Mouse (Mus musculus) forebrain, embryonic 14.5 days (tissue): ENCODE data around the gene Kmt5b. TPM values are rescaled to one million over a fixed set of nuclear protein-coding genes. Genes with fewer than 3 reads are reported as not detected.

ENCODE experiments used
- ATAC-seq: fragments of 200-750 bp; cut with Nextera tagmentation; 2 replicates; pipeline ENCODE4 v1.8.0; 2017; ENCODE audit warnings: mild to moderate bottlenecking, moderate library complexity
- DNase-seq: peaks from one replicate; pipeline ENCODE4 v3.0.0-alpha.2; 2015; ENCODE audit warnings: low spot score
- H3K27ac ChIP-seq: fragments of 300-500 bp; sonication (generic); 2 replicates; pipeline ENCODE4 v1.5.1; 2014; ENCODE audit warnings: low read depth, mild to moderate bottlenecking, control low read depth, low read length, moderate library complexity
- H3K27me3 ChIP-seq: fragments of 300-500 bp; sonication (generic); replicated peaks from 2 replicates; pipeline ENCODE4 v1.6.1; 2014; ENCODE audit warnings: low read length, control low read depth, mixed read lengths; ENCODE audit not compliant: control insufficient read depth, insufficient read depth
- H3K36me3 ChIP-seq: fragments of 300-500 bp; sonication (generic); 2 replicates; pipeline ENCODE4 v1.6.1; 2014; ENCODE audit warnings: low read length, control low read depth; ENCODE audit not compliant: control insufficient read depth, insufficient read depth
- H3K4me1 ChIP-seq: fragments of 300-500 bp; sonication (generic); 2 replicates; pipeline ENCODE4 v1.6.1; 2014; ENCODE audit warnings: antibody characterized with exemption, low read length, control low read depth; ENCODE audit not compliant: control insufficient read depth, insufficient read depth
- H3K4me2 ChIP-seq: fragments of 300-500 bp; sonication (generic); 2 replicates; pipeline ENCODE4 v1.6.1; 2014; ENCODE audit warnings: mild to moderate bottlenecking, control low read depth, low read length
- H3K4me3 ChIP-seq: fragments of 300-500 bp; sonication (generic); 2 replicates; pipeline ENCODE4 v1.5.1; 2014; ENCODE audit warnings: low read depth, low read length, control low read depth
- H3K9ac ChIP-seq: fragments of 300-500 bp; sonication (generic); 2 replicates; pipeline ENCODE4 v1.6.1; 2014; ENCODE audit warnings: mild to moderate bottlenecking, low read length, control low read depth, moderate library complexity
- H3K9me3 ChIP-seq: fragments of 300-500 bp; sonication (generic); replicated peaks from 2 replicates; pipeline ENCODE4 v1.6.1; 2016; ENCODE audit warnings: low read length, control low read depth, mixed read lengths; ENCODE audit not compliant: control insufficient read depth
- WGBS: fragments of 180-500 bp; shearing (Covaris S2); extraction: QIAGEN DNeasy Blood & Tissue Kit; methylation state at CpG from one replicate; pipeline ENCODE4 v1.1.7; 2014; 5-methylcytosine and 5-hydroxymethylcytosine counted together
- polyA plus RNA-seq: library from polyadenylated mRNA; unstranded; fragments of >200 nt; fragmentation: Nextera tagmentation; extraction: Ambion mirVana; gene quantifications from 2 replicates; pipeline ENCODE4 v1.2.1, GENCODE M21; 2014

The Kmt5b gene
- polyA plus RNA-seq, 1 experiment from 2014 or later, result 32.8 TPM

GRCm38 (mm10) chr19:3844836-3845235, 77.6 kb downstream of the Kmt5b start:
- ATAC-seq (no peak), DNase-seq (no peak)
- no peaks in the 10 kb centered on the region for H3K36me3 ChIP-seq
- no peak overlapping the region for H3K27ac ChIP-seq
- WGBS, result 92% methylated on average over 1 of the region's 1 CpGs
- no peaks in the 10 kb centered on the region for H3K27me3 ChIP-seq
- no peak overlapping the region for H3K4me2 ChIP-seq
- no peak overlapping the region for H3K9ac ChIP-seq
- H3K9me3 ChIP-seq, result no peaks in the 10 kb centered on the region
- H3K4me1 ChIP-seq, result no peaks in the 10 kb centered on the region
- H3K4me3 ChIP-seq, result no peak overlapping the region

GRCm38 (mm10) chr19:3845339-3845738, 78.1 kb downstream of the Kmt5b start:
- ATAC-seq, result no peak
- no peak overlapping the region for H3K9ac ChIP-seq
- no peaks in the 10 kb centered on the region for H3K4me1 ChIP-seq
- H3K27me3 ChIP-seq, result no peaks in the 10 kb centered on the region
- H3K4me3 ChIP-seq, result no peak overlapping the region
- no peak overlapping the region for H3K4me2 ChIP-seq
- no peaks in the 10 kb centered on the region for H3K9me3 ChIP-seq
- H3K36me3 ChIP-seq, result no peaks in the 10 kb centered on the region
- DNase-seq, result no peak
- no peak overlapping the region for H3K27ac ChIP-seq
- WGBS, result 92% methylated on average over 11 of the region's 11 CpGs

- Histone ChIP-seq H3K4me3 (no peak overlapping the region), H3K4me1 (peaks cover 2% of the 10 kb centered on the region; the same call in 1 of the 2 replicates), H3K9me3 (no peaks in the 10 kb centered on the region), H3K4me2 (no peak overlapping the region), H3K36me3 (no peaks in the 10 kb centered on the region), H3K27ac (no peak overlapping the region), H3K9ac (no peak overlapping the region), H3K27me3 (no peaks in the 10 kb centered on the region)
- DNase-seq, result no peak
- WGBS, result 76% methylated on average over 1 of the region's 1 CpGs
- ATAC-seq, result no peak
Measured at GRCm38 (mm10) chr19:3845803-3846406, 78.7 kb downstream of the Kmt5b start.

- 81% methylated on average over 10 of the region's 10 CpGs for WGBS
- Histone ChIP-seq H3K27me3 (no peaks in the 10 kb centered on the region), H3K4me2 (no peak overlapping the region), H3K36me3 (no peaks in the 10 kb centered on the region), H3K4me3 (no peak overlapping the region), H3K9ac (no peak overlapping the region), H3K27ac (no peak overlapping the region), H3K9me3 (no peaks in the 10 kb centered on the region), H3K4me1 (peaks cover 5% of the 10 kb centered on the region; the same call in 1 of the 2 replicates)
- no peak for ATAC-seq
- DNase-seq, result no peak
Measured at GRCm38 (mm10) chr19:3846676-3847604, 79.7 kb downstream of the Kmt5b start.

GRCm38 (mm10) chr19:3847711-3848110, 80.5 kb downstream of the Kmt5b start:
- H3K4me1 ChIP-seq, result peaks cover 5% of the 10 kb centered on the region; the same call in 1 of the 2 replicates
- DNase-seq, result no peak
- no peak for ATAC-seq
- no peak overlapping the region for H3K4me3 ChIP-seq
- H3K27ac ChIP-seq, result no peak overlapping the region
- H3K4me2 ChIP-seq, result no peak overlapping the region
- H3K9ac ChIP-seq, result no peak overlapping the region
- 68% methylated on average over 5 of the region's 5 CpGs for WGBS
- H3K36me3 ChIP-seq, result no peaks in the 10 kb centered on the region
- no peaks in the 10 kb centered on the region for H3K27me3 ChIP-seq
- no peaks in the 10 kb centered on the region for H3K9me3 ChIP-seq

- no peaks in the 10 kb centered on the region for H3K9me3 ChIP-seq
- H3K4me1 ChIP-seq, result peaks cover 5% of the 10 kb centered on the region; the same call in 1 of the 2 replicates
- no peaks in the 10 kb centered on the region for H3K27me3 ChIP-seq
- ATAC-seq (no peak), DNase-seq (no peak)
- H3K4me2 ChIP-seq, result no peak overlapping the region
- no peak overlapping the region for H3K9ac ChIP-seq
- no peak overlapping the region for H3K27ac ChIP-seq
- no peaks in the 10 kb centered on the region for H3K36me3 ChIP-seq
- WGBS, result 81% methylated on average over 7 of the region's 7 CpGs
- no peak overlapping the region for H3K4me3 ChIP-seq
Measured at GRCm38 (mm10) chr19:3848207-3848808, 81.1 kb downstream of the Kmt5b start.

- H3K27me3 ChIP-seq, result no peaks in the 10 kb centered on the region
- H3K27ac ChIP-seq, result no peak overlapping the region
- no peak overlapping the region for H3K4me2 ChIP-seq
- no peaks in the 10 kb centered on the region for H3K36me3 ChIP-seq
- H3K4me1 ChIP-seq, result peaks cover 12% of the 10 kb centered on the region
- ATAC-seq (no peak), DNase-seq (no peak)
- H3K9me3 ChIP-seq, result no peaks in the 10 kb centered on the region
- H3K9ac ChIP-seq, result no peak overlapping the region
- WGBS, result 81% methylated on average over 2 of the region's 2 CpGs
- H3K4me3 ChIP-seq, result no peak overlapping the region
Measured at GRCm38 (mm10) chr19:3849251-3849650, 82.0 kb downstream of the Kmt5b start.

GRCm38 (mm10) chr19:3850076-3850475, 82.9 kb downstream of the Kmt5b start:
- no peak overlapping the region for H3K9ac ChIP-seq
- no peak overlapping the region for H3K27ac ChIP-seq
- no peak for DNase-seq
- H3K36me3 ChIP-seq, result no peaks in the 10 kb centered on the region
- H3K27me3 ChIP-seq, result no peaks in the 10 kb centered on the region
- 42% methylated on average over 5 of the region's 5 CpGs for WGBS
- no peaks in the 10 kb centered on the region for H3K9me3 ChIP-seq
- H3K4me1 ChIP-seq, result peaks cover 13% of the 10 kb centered on the region
- H3K4me3 ChIP-seq, result no peak overlapping the region
- ATAC-seq, result no peak
- no peak overlapping the region for H3K4me2 ChIP-seq
